Mouse (Mus musculus) induced T-regulatory cell, adult 2 months (primary cell): ENCODE results near the gene 9130019O22Rik.

Experiments used
- DNase-seq: peaks from one replicate; pipeline ENCODE4 v3.0.0-alpha.2; 2012; ENCODE audit warnings: low read depth

The 9130019O22Rik gene

DNA sequence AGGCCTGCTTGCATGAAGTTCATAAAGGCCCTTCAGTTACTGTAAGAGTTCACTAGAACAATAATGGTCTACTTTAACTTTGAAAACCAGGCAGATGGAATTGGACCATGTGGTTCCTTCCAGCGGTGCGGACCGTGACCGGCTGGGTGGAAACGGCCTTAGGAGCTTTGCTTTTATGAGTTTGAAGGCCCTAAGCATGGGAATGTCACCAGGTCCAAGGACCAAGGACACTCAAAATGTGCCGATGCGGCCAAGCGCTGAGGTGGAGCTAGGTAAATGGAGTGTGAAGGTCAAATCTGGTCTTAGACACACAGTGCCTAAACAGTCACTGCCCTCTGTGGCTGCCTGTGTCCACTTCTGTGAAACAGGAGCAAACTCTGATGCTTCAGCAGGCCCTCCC lies 45.6 kb downstream of the 9130019O22Rik start:
- no peak for DNase-seq

DNA sequence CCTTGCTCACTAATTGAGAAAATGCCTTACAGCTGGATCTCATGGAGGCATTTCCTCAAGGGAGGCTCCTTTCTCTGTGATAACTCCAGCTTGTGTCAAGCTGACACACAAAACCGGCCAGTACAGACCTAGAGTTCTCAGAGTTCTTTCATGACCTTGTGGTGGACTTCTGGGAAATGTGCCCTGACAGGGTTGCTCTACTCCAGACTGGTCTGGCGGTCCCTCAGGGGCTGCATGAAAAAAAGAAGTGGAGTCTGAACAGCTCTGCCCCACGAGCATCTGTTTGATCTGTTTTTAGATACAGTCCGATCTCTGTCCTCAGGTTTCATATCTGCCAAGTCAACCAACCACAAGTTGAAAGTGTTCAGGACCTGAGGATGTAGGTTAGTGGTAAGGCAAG lies 49.3 kb downstream of the 9130019O22Rik start:
- DNase-seq = no peak

DNA sequence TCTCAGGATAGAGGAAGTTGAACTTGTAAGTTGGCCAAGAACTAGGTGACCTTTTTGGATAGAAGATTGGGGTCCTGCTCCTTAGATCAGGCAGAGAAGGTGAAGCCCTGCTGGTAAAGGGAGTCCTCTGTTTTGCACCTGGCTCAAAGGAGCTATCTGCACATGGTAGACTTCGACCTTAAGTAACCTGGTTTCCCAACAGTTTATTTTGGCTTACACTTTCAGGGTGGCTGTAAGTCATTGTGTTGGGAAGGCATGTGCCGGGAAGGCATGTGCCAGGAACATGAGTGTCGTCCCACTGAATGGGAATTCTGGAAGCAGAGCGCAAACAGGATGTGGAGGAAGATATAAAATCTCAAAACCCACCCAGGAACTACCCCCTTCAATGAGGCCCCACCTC lies 51.4 kb downstream of the 9130019O22Rik start:
- no peak for DNase-seq

DNA sequence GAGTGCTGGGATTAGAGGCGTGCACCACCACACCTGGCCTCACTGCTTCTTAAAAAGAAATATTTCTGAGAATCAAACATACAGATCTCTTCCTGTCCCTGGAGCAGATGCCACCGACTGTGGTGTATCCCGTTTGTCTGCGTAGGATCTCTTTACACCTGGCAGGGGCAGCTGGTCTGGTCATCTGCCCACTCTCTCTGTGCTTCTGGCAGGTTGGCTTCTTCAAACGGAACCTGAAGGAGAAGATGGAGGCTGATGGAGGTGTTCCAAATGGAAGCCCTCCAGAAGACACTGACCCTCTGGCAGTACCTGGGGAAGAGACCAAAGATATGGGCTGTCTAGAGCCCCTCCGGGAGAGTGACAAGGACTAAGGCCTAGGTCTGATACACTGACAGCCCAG lies 53.7 kb downstream of the 9130019O22Rik start:
- no peak for DNase-seq
